Mouse (Mus musculus) embryonic facial prominence, embryonic 10.5 days (tissue): ENCODE measurements around the gene Nkx1-1. TPM values are rescaled to one million over a fixed set of nuclear protein-coding genes. Genes with fewer than 3 reads are reported as not detected.

Source experiments
- DNase-seq: peaks from one replicate; pipeline ENCODE4 v3.0.0-alpha.2; 2017; ENCODE audit warnings: low spot score
- H3K27ac ChIP-seq: fragments of 300-500 bp; sonication (generic); replicated peaks from 2 replicates; pipeline ENCODE4 v1.5.1; 2016; ENCODE audit warnings: mild to moderate bottlenecking
- H3K27me3 ChIP-seq: fragments of 300-500 bp; sonication (generic); replicated peaks from 2 replicates; pipeline ENCODE4 v1.6.1; 2016; ENCODE audit warnings: low read depth, mild to moderate bottlenecking; ENCODE audit not compliant: poor library complexity, severe bottlenecking
- H3K36me3 ChIP-seq: fragments of 300-500 bp; sonication (generic); replicated peaks from 2 replicates; pipeline ENCODE4 v1.6.1; 2016; ENCODE audit warnings: mild to moderate bottlenecking, moderate library complexity
- H3K4me1 ChIP-seq: fragments of 300-500 bp; sonication (generic); 2 replicates; pipeline ENCODE4 v1.6.1; 2016
- H3K4me3 ChIP-seq: fragments of 300-500 bp; sonication (generic); 2 replicates; pipeline ENCODE4 v1.5.1; 2016; ENCODE audit warnings: mild to moderate bottlenecking, moderate library complexity
- H3K9me3 ChIP-seq: fragments of 300-500 bp; sonication (generic); 2 replicates; pipeline ENCODE4 v1.6.1; 2016; ENCODE audit warnings: mild to moderate bottlenecking
- WGBS: fragments of 180-500 bp; shearing (Covaris S2); methylation state at CpG from one replicate; pipeline ENCODE4 v1.1.7; 2016; 5-methylcytosine and 5-hydroxymethylcytosine counted together
- polyA plus RNA-seq: library from polyadenylated mRNA; unstranded; fragments of >200 nt; fragmentation: Nextera tagmentation; extraction: Ambion mirVana; gene quantifications from 2 replicates; pipeline ENCODE4 v1.2.1, GENCODE M21; 2016

Gene Nkx1-1
- polyA plus RNA-seq, 1 experiment from 2014 or later, result not detected

DNA sequence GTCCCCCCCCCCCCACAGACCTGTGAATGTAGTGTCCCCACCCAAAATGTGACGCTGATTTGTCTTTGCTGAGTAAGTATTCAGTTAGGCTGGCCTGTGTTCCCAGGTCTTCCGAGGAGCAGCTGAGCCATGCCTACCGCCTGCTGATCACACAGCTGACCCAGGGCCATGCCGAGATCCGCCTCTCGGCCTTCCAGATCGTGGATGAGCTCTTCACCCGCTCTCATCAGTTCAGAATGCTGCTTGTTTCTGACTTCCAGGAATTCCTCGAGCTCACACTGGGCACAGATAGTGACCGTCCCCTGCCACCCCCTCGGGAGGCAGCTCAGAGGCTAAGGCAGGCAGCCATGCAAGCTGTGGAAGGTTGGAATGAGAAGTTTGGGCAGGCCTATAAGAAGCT is 46.2 kb downstream of the Nkx1-1 start:
- H3K27me3 ChIP-seq, result no peaks in the 10 kb centered on the region
- no peaks in the 10 kb centered on the region for H3K4me1 ChIP-seq
- H3K27ac ChIP-seq, result no peak overlapping the region
- H3K4me3 ChIP-seq, result no peak overlapping the region
- H3K9me3 ChIP-seq, result no peaks in the 10 kb centered on the region
- DNase-seq, result no peak
- H3K36me3 ChIP-seq, result peaks cover 38% of the 10 kb centered on the region
- WGBS, result 83% methylated on average over 11 of the region's 11 CpGs

Other genes starting within 250 kb of the Nkx1-1 start
- gene Spon2, start 215.5 kb downstream of the Nkx1-1 start, polyA plus RNA-seq, result 3.5 and 3.6 TPM in 2 replicates
- gene Ctbp1, start 159.0 kb downstream of the Nkx1-1 start, polyA plus RNA-seq, result 419 and 420 TPM in 2 replicates
- 154 and 163 TPM in 2 replicates for gene Maea, start 98.5 kb downstream of the Nkx1-1 start, polyA plus RNA-seq
- 7.7 and 8.8 TPM in 2 replicates for gene Uvssa, start 55.4 kb downstream of the Nkx1-1 start, polyA plus RNA-seq
- gene Fam53a, start 195.7 kb upstream of the Nkx1-1 start, polyA plus RNA-seq, result 78.2 and 79.9 TPM in 2 replicates
- gene Gm9903, start 195.9 kb upstream of the Nkx1-1 start, polyA plus RNA-seq, result 0.30 and 0.32 TPM in 2 replicates
- gene Slbp, start 218.6 kb upstream of the Nkx1-1 start, polyA plus RNA-seq, result 313 and 322 TPM in 2 replicates
- 318 and 337 TPM in 2 replicates for gene Tacc3, start 224.2 kb upstream of the Nkx1-1 start, polyA plus RNA-seq
- gene Tmem129, start 224.4 kb upstream of the Nkx1-1 start, polyA plus RNA-seq, result 37.1 and 40.0 TPM in 2 replicates